Comparison of ENCODE assay signal across 21 mouse cellular contexts in genomic region chr12:119137946-119138345, GRCm38 (mm10).
DNase-seq lines count a peak whose midpoint lies in the region; ATAC-seq and TF ChIP-seq lines count a peak whose summit lies in the region.
"Had no signal": no experiment of that assay in that cellular context is flagged by ENCODE, and none has a peak within 500 bp of the region (broad histone marks: within the 10 kb centered on the region; RNA-seq: fewer than 3 reads in every experiment).

No protein-coding gene starts in this region.

- no peaks in the 10 kb centered on the region for H3K36me3 ChIP-seq in lung, postnatal 0 days (ENCODE audit: insufficient read depth, low read length)
- H3K36me3 ChIP-seq: limb, embryonic 13.5 days; liver, embryonic 15.5 days; neural tube, embryonic 13.5 days had no signal

- H3K9me3 ChIP-seq in lung, postnatal 0 days (ENCODE audit: low read length): no peaks in the 10 kb centered on the region
- H3K9me3 ChIP-seq: limb, embryonic 13.5 days; liver, embryonic 15.5 days; megakaryocyte, embryonic 14.5 days; neural tube, embryonic 13.5 days had no signal

- H3K27ac ChIP-seq in lung, postnatal 0 days (ENCODE audit: low read length): no peak overlapping the region
- H3K27ac ChIP-seq: limb, embryonic 13.5 days; liver, embryonic 15.5 days; neural tube, embryonic 13.5 days had no signal

- H3K4me2 ChIP-seq in lung, postnatal 0 days (replicated peaks; ENCODE audit: low read depth, low read length): no peak overlapping the region
- H3K4me2 ChIP-seq: limb, embryonic 13.5 days; liver, embryonic 15.5 days; neural tube, embryonic 13.5 days had no signal

- H3K27me3 ChIP-seq in lung, postnatal 0 days (replicated peaks; ENCODE audit: insufficient read depth, low read length): no peaks in the 10 kb centered on the region
- H3K27me3 ChIP-seq: limb, embryonic 13.5 days; liver, embryonic 15.5 days; megakaryocyte, embryonic 14.5 days; neural tube, embryonic 13.5 days had no signal

- H3K4me1 ChIP-seq in lung, postnatal 0 days (ENCODE audit: insufficient read depth, low read depth, low read length): no peaks in the 10 kb centered on the region
- H3K4me1 ChIP-seq: limb, embryonic 13.5 days; liver, embryonic 15.5 days; megakaryocyte, embryonic 14.5 days; neural tube, embryonic 13.5 days had no signal

- ATAC-seq in lung, postnatal 0 days: peak; percentile 41
- ATAC-seq in megakaryocyte-erythroid progenitor cell, adult 5-6 weeks (replicated peaks; ENCODE audit: low FRiP score, low TSS enrichment, poor library complexity, severe bottlenecking): peak; percentile 37
- ATAC-seq: forebrain, embryonic 14.5 days had no signal

- DNase-seq in cerebellum, postnatal 10 days: peak; percentile 9 to 23
- no peak for DNase-seq in cerebellum, postnatal 25 days
- peak; percentile 66 for DNase-seq in lung, postnatal 0 days (ENCODE audit: low spot score)
- no peak for DNase-seq in lung, postnatal 10 days
- peak; percentile 10 to 30 for DNase-seq in adrenal gland, postnatal 36 days
- no peak for DNase-seq in cerebellum, adult 18-20 months
- DNase-seq: B cell, adult 2 months; cerebellum, adult 8-10 months; embryo, embryonic 11 days; heart, adult 11 months; kidney, adult 8-10 months; kidney, postnatal 25 days; layer of hippocampus, adult 9-11 months; right cerebral cortex, postnatal 25 days; thymus, postnatal 14 days had no signal

- peak; percentile 31; the same call in 1 of the 2 replicates for TF ChIP-seq EP300 in lung, postnatal 0 days (IDR thresholded peaks at IDR 0.05)

- H3K9ac ChIP-seq in lung, postnatal 0 days (replicated peaks; ENCODE audit: low read depth): no peak overlapping the region
- H3K9ac ChIP-seq: limb, embryonic 13.5 days; liver, embryonic 15.5 days; neural tube, embryonic 13.5 days had no signal

- no peak overlapping the region for H3K4me3 ChIP-seq in lung, postnatal 0 days (ENCODE audit: low read depth, low read length)
- H3K4me3 ChIP-seq: limb, embryonic 13.5 days; liver, embryonic 15.5 days; megakaryocyte, embryonic 14.5 days; neural tube, embryonic 13.5 days had no signal

- 35% methylated on average over 1 of the region's 1 CpGs for WGBS in lung, postnatal 0 days

- no peak for TF ChIP-seq CTCF in lung, postnatal 0 days (IDR thresholded peaks at IDR 0.05)

Comparison
In these comparisons a context has a peak if more than half of its experiments do, and no peak if none do; other contexts are left out.
1. DNase-seq: peak in cerebellum, postnatal 10 days (2 of 2), lung, postnatal 0 days (single experiment) and adrenal gland, postnatal 36 days (2 of 2); none in cerebellum, postnatal 25 days (0 of 2), lung, postnatal 10 days (single experiment) and cerebellum, adult 18-20 months (0 of 2).